Mouse (Mus musculus): Measurements from ENCODE around the gene Cc2d1b.
A peak's percentile ranks its signal among the peaks of the same experiment; 100 is the strongest.

The Cc2d1b gene

DNA sequence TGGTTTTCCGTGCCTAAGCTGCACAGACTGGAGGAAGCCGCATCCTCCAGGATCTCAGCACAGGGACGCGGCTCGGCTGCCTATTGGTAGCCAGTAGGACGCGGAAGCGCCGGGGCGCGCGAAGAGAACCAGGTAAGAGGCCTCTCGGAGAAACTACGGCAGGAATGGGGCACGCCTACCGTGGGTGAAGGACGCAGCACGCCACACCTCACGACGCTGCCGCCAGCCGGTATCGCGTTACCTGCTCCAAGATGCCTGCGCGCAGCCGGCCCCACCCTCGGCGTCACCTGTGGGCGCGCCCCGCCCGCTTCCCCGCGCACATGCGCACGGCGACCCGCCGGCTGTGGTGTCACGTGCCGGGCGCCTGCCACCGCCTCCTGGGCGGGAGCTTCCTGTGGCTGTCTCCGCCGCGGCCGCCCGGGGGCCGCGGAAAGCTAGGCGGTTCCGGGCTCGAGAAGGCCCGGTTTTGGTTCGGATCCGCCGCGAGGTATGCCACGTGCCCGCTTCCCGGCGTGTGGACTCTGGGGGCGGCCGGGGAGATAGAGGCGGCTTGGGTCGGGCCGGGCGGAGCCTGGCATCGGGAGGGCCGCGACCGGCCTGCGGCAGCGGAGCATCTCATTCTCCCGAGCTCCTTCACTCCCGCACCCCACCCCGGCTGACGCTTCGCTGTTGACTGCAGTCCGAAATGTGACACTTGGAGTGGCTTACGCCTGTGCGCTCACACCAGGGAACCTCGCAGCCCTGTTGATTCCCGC lies at the start of gene Cc2d1b:
Cc2d1b (plus strand) TSS at position 354 of the 755 bp plus-strand sequence.
- peak; percentile 95 to 98 for DNase-seq

DNA sequence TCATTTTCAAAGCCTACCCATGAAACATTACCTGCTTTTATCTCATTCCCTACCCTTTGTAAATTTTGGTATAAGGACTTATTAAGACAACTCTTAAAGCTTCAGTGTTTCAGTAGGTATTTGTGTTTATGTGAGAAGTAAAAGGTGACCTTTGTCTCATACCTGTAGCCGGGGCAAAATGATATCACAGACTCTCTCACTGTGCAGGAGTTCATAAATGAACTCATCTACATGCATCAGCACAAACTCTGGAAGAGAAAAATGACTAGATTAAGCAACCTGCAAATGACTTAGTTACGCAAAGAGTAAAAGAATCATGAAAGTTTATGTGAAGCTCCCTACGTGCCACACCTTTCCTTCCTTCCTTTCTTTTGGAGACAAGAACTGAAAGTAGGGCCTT lies 47.1 kb upstream of the Cc2d1b start:
- DNase-seq = no peak

DNA sequence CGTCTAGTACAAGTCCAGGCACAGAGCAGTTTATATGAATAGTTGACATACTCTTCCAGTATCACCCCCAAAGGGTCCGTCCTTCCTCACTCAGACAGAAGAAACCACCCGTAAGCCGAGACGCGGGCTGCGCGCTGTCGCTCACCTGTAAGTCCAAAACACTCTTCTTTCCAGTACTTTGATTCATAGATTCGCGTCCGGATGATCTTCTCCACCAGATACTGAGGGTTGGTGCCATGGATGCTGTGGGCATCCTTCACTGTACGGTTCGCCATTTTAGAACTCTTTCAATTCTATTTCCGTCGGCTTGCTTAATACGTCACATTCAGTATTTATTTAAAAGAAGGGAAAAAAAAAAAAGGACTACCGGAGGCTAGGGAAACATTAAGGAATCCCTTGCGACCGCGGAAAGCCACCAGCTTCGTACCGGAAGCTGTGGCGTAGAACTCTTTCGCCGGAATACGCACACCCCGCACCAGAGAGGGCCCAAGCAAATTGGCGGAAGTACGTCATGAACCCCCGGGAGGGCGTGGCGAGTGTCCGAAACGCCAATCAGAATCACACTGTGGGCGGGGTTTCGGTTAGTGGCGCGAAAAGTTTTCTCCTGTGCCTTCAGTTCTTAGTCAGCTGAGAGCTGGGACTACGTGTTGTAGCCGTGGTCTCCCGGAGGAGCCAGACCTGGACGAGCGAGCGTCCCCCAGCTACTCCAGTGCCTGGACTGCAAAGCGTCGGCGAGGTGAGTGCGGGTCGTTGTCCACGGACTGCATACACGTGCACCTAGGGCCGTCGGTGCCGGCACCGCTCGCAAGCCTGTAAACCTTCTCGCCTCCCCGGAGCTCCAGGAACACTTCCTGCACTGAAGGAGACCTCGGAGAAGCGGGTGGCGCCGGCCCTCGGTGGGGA lies 40.6 kb upstream of the Cc2d1b start, which contains the start of the genes Prpf38a and Orc1:
Prpf38a (minus strand) TSS at position 497 of the 903 bp plus-strand sequence.
Orc1 (plus strand) TSS at position 584 of the 903 bp plus-strand sequence.
- DNase-seq = peak; percentile 97 to 99

- DNase-seq = no peak
These were observed 39.9 kb upstream of the Cc2d1b start for GRCm38 (mm10) chr4:108579743-108580411.

DNA sequence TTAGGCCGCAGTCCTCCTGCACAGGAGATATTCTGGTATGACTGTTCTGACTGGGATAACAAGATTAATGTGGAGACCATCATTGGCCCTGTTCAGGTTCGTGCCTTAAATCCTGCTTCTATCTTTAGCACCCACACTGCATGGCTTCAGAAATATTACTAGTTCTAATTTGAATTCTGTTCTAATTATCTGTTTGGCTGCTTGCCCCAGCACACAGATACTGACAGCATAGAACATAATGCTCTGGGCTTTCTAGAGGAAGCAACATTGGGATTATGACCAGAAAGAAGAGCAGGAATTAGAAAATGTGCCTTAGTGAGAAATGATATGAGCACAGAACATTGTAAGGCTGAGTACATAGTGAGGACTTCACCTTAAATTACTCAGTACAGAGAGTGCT lies 26.4 kb upstream of the Cc2d1b start:
- DNase-seq = no peak

DNA sequence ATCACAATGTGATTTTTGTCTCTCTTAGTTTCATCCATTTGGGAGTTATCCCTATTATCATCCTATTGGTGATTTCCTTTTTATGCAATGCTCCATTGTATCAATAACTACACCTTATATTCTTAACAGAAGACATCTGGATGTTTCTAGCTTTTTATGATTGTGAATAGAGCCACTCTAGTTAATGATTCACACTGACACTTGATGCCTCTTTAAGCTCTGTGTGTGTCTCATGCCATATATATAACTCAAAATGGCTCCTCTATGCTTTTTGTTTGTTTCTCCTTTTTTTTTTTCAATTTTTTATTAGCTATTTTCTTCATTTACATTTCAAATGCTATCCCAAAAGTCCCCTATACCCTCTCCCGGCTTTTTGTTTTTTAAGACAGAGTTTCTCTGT lies 24.0 kb upstream of the Cc2d1b start:
- DNase-seq = no peak

GRCm38 (mm10) chr4:108598306-108598705 lies 21.4 kb upstream of the Cc2d1b start:
- DNase-seq = no peak

DNA sequence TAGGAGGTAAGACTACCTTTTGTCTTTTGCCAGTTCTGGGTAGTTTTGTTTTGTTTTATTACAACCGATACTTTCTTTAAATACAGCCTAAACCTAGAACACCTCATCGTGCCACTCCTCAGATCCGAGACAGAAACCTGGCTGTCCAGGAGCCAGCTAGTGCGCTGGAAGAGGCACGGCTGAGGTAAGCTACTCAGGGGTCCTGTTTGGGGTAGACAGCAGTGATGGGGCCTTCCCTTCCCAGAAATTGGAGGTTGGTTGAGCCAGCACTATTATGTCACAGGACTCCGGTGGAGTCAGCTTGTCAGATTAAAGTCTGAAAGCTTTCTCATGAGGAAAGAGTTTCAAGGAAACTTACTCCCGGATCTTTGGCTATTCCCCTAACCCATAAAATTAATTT lies 17.9 kb upstream of the Cc2d1b start:
- no peak for DNase-seq

DNA sequence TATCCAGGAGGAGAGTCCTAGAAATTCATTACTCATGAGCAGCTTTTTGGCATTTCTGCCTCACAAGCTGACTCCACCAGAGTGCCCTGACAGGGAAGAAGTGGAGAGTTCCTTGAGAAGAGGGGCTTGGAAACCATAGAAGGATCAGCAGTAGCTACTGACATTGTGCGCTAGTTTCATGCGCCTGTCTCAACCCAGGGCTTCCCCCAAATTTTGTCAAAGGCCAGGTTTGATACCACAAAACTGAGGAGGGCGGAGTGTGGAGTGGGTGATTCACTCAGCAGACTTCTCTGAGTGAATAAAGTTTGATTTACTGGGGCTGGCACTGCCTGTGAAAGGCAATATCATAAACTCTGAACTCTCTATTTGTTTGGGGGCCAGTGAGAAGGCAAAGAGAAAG lies 11.1 kb upstream of the Cc2d1b start:
- DNase-seq = no peak

- DNase-seq = no peak
These were observed 8.8 kb upstream of the Cc2d1b start for GRCm38 (mm10) chr4:108610935-108611334.

DNA sequence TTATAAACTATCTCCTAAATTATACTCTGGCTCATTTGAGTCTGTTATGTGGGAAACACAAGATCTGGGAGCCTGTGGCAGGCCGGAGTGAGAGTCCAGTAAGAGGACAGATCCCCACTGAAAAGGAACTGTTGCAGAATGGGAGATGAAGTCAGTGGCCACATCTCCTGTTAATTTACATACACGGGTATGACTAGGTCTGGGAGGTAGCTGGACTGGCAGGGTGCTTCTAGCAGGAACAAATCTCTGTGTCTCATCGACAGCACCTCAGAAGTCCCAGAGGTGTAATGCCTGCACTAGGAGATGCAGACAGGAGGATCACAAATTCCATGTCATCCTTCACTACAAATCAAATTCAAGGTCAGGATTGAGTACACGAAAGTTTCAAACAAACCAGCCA lies 1.2 kb upstream of the Cc2d1b start:
- no peak for DNase-seq

- DNase-seq = peak in 1 of 2 experiments; percentile 46
These were observed 575 bp upstream of the Cc2d1b start for GRCm38 (mm10) chr4:108619165-108619564.

GRCm38 (mm10) chr4:108620536-108620935 lies 796 bp downstream of the Cc2d1b start:
- DNase-seq = peak in 1 of 2 experiments; percentile 41

DNA sequence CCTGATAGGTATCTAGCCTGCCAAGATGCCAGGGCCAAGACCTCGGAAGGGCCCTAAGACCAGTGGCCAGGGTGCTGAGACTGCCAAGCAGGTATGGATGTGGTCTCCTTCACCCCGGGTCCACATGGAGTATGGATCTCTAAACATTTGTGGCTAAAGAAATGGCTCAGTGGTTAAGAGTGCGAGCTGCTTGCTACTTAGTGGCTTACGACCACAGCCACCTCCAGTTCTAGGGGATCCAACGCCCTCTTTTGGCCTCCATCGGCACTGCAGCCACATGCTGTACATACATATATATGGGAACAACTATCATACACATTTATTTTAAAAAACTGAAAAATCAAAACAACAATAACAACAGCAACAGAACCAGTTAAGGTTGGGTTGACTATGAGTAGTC lies 1.8 kb downstream of the Cc2d1b start:
- no peak for DNase-seq

- no peak for DNase-seq
These were observed 7.3 kb downstream of the Cc2d1b start for GRCm38 (mm10) chr4:108627066-108627465.

DNA sequence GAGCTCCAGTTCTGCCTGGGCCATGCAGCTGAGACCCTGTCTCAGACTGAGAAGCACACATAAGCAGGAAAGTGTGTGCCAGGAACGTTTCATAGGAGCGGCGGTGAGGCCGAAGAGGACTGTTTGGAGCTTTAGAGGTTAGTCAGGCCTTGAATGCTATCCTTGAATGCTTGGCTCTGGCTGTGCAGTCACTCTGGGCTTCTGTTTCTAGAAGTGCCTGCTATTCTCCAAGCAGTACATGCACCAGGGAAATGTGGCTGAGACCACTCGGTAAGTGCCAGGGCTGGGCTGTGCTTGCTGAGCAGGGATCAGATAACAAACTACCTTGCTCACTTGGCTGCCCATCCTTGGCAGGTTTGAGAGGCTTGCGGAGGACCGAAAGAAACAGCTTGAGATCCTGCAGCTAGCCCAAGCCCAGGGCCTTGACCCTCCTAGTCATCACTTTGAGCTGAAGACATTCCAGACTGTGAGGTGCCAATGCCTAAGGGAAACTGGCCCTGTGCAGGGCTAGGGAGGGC lies 9.7 kb downstream of the Cc2d1b start:
- no peak for DNase-seq

DNA sequence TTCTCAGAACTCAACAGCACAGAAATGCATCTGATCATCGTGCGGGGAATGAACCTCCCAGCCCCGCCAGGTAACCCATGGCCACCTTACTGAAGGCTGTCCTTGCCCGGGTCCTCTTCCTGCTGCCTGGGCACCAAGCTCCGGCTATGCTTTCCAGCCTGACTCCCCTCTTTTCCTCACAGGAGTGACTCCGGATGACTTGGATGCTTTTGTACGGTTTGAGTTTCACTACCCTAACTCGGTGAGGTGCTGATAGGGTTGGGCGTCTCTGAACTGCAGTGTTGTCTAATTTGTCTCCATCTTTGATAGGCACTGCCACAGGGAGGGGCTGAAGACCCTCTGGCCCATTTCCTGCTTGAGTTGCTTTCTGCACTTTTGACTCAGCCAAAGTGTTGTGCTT lies 10.4 kb downstream of the Cc2d1b start:
- DNase-seq = no peak

DNA sequence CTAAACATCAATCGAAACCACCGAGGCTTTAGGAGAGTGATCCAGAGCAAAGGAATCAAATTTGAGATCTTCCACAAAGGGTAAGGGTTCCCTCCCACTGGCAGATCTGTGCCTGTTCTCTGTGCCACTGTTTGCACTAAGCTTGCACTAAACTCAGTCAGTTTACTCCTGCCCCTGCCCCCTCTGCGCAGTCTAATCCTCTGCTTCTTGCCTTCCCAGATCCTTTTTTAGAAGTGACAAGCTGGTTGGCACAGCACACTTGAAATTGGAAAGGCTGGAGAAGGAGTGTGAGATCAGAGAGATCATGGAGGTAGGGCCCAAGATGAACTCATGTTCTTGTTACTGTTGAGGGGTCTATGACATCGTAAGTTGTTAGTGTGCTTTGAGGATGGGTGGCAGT lies 11.9 kb downstream of the Cc2d1b start:
- no peak for DNase-seq

- no peak for DNase-seq
These were observed 14.0 kb downstream of the Cc2d1b start for GRCm38 (mm10) chr4:108633703-108634102.

DNA sequence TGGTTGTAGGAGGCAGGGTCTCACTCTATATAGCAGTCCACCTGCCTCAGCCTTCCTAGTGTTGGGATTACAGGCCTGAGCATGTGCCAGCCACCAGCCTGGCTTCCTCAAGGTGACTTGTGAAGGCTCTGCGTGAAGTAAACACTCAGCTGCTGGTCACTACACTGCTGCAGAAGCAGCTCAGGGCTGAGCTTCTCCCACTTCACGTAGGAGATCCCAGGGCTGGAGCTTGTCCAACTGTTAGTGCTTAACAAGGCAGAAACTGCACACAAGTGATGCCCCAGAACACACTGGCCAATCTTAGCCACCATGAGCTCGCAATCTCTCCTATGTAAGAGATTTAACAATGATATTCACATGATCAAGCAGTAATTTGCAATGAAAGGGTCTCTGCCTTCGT lies 15.0 kb downstream of the Cc2d1b start:
- peak in 1 of 2 experiments; percentile 35 for DNase-seq

GRCm38 (mm10) chr4:108635101-108635500 lies 15.4 kb downstream of the Cc2d1b start:
- no peak for DNase-seq

- DNase-seq = no peak
These were observed 18.0 kb downstream of the Cc2d1b start for GRCm38 (mm10) chr4:108637721-108638120.

GRCm38 (mm10) chr4:108638752-108639151 lies 19.0 kb downstream of the Cc2d1b start:
- no peak for DNase-seq

Measured in cerebellum, postnatal 25 days (tissue).